Mouse (Mus musculus) right cerebral cortex, adult 2 months (tissue): ENCODE measurements around the gene Ccdc102a.

Experiments
- DNase-seq, 2 experiments: peaks; one replicate each; pipeline ENCODE4 v3.0.0; 2021 to 2022; ENCODE audit warnings: low spot score in 2 of 2

Ccdc102a gene

DNA sequence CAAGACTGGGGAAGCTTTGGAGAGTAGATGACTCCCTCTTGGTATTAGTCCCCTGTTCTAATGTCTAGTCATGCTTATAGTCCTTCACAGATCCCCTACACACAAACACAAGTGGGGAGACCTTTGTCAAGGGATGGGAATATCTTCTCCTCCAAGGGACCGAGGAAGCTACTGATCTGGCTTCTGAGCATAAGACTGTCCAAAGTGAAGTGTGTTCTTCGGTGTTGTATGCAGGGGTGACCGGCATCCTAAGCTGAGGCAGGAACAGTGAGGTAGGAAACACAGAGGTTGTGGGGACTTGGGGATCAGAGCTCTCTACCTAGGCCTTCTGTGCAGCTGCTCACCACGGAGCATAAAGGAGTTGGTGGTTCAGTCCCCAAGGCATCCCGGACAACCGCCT lies 4.3 kb upstream of the Ccdc102a start:
- no peak for DNase-seq

DNA sequence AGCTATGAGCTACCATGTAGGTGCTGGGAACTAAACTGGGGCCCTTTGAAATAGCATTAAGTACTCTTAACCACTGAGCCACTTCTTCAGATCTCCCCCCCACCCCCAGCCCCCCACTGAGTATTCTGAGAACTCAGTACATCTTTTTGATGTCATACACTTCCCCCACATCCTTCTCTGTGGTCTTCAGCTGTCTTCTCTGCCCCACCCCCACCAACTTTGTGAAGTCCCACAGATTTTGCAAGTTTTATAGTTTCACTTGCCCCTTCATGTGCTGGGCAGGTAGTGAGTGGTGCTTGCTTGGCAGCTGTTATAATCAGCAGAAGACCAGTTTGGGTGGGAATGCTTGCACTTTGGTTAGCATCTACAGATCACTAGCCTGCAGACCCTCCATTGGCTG lies 1.4 kb upstream of the Ccdc102a start:
- no peak for DNase-seq

GRCm38 (mm10) chr8:94917352-94917751 lies 546 bp downstream of the Ccdc102a start:
- peak; percentile 63 to 67 for DNase-seq

DNA sequence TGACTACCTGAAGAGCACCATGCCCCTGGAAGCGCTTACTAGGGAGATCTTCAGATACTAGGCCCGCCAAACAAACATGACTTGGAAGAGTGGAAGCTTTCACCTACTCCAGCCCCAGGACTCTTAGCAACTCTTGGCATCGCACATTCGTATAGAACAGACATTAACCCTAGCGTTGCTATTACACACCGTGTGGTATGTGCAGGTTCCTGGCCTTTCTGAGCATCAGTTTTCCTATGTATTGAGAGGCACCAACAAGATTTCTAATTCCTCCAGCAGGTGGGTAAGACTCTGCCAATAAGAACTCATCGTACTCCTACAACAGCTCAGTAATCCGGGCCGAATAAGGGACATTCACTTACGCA lies 956 bp downstream of the Ccdc102a start:
- DNase-seq: no peak

DNA sequence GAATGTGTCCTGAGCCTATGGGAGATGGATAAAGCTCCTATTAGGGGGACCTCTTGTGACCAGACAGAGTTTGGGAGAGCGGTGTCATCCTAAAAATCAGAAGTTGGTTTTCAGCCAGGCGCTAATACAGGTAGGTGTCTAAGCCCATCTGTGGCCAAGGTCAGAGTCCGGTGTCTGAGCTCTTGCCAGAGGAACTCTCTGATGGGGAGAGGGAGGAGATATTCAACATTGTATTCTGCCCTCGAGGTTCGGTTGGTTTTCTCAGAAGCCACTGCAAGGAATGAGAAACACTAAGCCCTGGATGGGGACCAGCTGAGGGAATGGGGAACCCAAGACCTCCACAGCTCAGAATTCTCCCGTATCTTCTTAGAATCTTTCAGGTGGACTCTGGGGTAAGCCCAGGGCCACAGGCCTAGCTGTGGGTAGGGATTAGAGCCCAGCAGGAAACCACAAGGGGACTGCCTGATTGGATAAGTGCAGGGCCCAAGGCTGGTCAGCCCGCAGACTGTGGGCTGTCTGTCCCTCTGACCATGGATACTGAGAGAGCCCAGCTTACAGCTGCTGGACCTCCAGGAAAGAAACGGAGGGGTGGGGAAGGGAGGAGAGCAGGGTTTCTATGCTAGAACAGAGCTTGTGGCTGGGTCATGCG lies 1.5 kb downstream of the Ccdc102a start:
- no peak for DNase-seq

GRCm38 (mm10) chr8:94914701-94915101 lies 3.2 kb downstream of the Ccdc102a start:
- no peak for DNase-seq

- no peak for DNase-seq
Observed at GRCm38 (mm10) chr8:94914256-94914655, 3.6 kb downstream of the Ccdc102a start.

GRCm38 (mm10) chr8:94913061-94913660 lies 4.7 kb downstream of the Ccdc102a start:
- peak; percentile 45 to 64 for DNase-seq

- peak; percentile 69 to 80 for DNase-seq
Observed at GRCm38 (mm10) chr8:94908847-94909246, 9.1 kb downstream of the Ccdc102a start.

GRCm38 (mm10) chr8:94907591-94908300 lies 10.2 kb downstream of the Ccdc102a start:
- DNase-seq: peak in 1 of 2 experiments; percentile 17

DNA sequence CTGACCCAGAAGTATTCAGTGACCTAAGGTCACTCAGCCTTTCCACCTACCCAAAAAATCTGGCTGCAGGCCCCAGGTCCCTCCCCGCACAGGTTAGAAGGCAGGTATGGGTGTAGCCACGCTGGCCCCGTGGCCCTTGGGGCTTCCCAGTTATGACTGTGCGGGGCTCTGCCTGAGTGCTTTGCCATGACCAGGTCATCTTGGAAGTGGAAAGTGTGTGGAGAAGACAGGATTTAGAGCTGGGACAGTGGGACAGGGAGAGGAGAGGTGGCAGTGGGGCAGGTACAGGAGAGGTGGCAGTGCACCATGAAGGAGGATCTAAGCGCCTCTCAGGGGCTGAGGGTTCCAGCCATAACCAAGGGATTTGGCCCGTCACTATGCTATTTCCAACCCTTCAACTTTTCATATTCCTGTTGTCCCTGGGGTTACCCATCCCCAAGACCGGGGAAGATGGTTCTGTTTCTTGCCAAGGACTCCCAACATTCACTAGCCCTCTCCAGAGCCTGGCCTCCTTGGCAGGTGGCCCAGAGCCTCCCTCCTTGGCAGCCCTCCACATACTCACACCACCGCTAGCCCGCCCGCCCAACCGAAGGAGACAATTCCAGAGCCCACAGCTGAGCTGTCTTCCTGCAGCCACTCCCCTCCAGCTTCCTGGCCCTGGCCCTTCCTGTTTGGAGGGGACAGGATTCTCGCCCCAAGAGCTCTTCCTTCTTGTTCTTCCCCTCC lies 13.3 kb downstream of the Ccdc102a start:
- DNase-seq: peak; percentile 45 to 51

DNA sequence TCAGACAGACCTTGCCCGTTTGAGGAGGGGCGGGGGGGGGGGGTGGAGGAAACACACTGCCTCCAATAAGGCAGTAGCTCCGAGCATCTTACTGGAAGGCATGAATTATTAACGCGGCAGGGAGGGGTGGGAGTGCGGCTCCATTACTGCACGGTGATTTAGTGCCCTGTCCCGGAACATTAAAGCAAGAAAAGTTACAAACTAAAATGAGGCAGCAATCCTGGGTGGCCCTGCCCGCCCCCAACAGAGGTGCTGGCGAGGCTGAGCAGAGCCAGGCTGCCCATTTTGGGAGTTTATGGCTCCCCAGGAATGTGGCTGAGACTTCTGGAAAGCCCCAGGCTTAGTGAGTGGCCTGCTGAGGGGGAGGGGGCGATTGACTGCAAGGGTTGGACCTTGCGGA lies 14.2 kb downstream of the Ccdc102a start:
- no peak for DNase-seq

- DNase-seq: no peak
Observed at GRCm38 (mm10) chr8:94901031-94901430, 16.9 kb downstream of the Ccdc102a start.

GRCm38 (mm10) chr8:94900617-94901016 lies 17.3 kb downstream of the Ccdc102a start:
- no peak for DNase-seq

- no peak for DNase-seq
Observed at GRCm38 (mm10) chr8:94899262-94899661, 18.6 kb downstream of the Ccdc102a start.

DNA sequence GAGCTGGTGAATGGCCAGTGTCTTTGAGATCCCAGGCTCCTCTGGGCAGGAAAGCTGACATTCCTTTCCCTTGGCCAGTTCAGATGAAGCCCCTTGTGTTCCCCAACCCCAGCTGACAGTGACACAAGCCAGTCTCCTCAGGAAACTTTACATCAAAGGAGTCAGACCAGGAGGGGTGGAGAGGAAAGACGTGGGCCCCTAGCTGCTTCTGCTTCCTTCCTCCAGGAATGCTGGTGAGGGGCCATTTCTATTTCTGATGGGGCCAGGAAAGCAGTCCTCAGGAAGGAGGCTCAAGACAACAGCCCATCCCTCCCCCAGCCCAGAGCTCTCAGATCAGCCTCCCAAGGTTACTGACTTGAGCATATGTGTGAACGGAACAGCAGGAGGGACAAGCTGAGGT lies 25.0 kb downstream of the Ccdc102a start:
- DNase-seq: no peak

GRCm38 (mm10) chr8:94888383-94889036 lies 29.4 kb downstream of the Ccdc102a start:
- no peak for DNase-seq

DNA sequence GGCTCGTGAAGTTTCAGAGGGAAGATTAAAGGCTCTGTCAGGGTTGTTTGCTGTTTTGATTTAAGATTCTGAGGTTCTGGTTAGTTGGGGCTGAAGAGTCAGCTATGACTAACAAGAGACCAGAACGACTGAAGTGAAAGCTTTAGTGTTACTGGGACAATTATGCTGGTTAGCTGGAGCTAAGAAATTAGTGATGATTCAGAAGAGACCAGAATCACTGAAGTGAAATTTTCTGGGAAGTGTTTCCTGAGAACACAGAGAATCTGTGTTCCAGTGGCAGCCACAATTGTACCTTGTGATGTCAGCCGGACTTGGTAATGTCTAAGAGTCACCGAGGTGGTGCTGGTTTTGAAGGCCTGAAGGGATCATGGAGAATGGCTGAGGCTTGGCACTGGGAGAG lies 37.2 kb downstream of the Ccdc102a start:
- no peak for DNase-seq

DNA sequence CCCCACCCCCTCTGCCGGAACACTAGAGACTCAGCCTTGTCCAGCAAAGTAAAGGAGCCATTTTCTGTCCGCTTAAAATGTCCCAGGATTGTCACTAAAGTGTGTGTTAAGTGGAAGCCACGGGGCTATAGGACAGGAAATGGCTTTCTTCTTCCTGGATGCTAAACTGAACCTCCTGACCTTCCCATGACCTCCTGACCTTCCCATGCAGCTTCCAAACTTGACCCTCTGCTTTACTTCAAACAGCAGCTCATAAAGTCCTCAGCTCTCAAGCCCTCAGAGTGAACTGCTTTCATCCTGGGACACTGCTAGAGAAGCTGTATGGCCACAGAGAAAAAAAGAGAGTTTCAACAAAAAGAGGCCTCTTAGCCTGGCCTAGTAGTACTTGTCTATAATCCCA lies 41.1 kb downstream of the Ccdc102a start:
- DNase-seq: no peak

DNA sequence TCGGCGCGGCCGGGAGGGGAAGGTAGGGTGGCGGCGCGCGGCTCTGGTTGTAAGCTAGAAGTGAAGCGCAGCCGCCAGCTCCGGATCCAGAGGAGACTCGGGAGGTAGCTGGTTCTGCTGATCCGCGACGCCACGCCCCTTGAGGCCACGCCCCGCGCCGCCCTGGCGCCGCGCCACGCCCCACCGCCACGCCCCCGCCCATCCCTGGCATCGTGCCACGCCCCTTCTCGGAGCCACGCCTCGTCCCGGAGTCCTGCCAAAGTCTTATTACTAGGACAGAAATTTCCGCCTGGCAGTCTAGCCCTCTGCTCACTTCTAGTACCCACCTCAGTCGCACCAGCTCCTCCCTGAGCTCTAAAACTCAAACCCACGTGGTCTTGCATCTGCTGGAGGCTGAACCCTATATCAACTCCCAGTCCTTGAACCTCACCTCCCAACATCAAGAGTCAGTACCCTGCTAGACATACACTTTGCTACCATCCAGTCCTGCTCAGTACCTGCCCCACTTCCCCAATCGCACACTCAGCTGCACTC lies 41.6 kb downstream of the Ccdc102a start, which contains the start of gene Dok4:
TSS of gene Dok4 (minus strand) at position 134 of the 534 bp plus-strand sequence.
- DNase-seq: peak; percentile 70 to 71

- DNase-seq: no peak
Observed at GRCm38 (mm10) chr8:94875871-94876150, 42.1 kb downstream of the Ccdc102a start.
